Mouse (Mus musculus): ENCODE measurements around the gene Gm7697. TPM values are rescaled to one million over a fixed set of nuclear protein-coding genes. Genes with fewer than 3 reads are reported as not detected.
"Not testable (repeated sequence)": the region's sequence is repeated elsewhere in the genome, so short reads cannot be mapped to it uniquely, and the experiment has no call there.

Gene Gm7697
- total RNA-seq (2021): not detected

DNA sequence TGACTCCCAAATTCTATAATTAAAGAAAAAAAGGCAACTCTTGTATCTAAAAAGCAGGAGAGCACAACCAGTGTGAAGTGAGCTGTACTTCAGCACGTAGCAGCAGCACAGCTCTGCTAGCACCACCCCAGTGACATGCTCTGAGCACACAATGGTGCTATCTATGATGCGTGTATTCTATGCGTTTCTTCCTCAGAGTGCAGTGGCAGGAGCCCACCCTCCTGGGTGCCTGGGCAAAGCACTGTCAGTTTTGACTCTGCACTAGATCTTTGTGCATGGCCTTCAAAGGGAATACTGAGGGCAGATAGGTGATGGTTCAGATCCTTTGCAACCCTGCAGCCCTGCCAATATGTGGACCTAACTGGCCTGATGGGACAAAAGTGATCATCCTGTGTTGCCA lies at the start of gene Gm7697:
TSS of gene Gm7697 (minus strand) at position 101 of the 400 bp plus-strand sequence.
- not testable (repeated sequence) for DNase-seq

DNA sequence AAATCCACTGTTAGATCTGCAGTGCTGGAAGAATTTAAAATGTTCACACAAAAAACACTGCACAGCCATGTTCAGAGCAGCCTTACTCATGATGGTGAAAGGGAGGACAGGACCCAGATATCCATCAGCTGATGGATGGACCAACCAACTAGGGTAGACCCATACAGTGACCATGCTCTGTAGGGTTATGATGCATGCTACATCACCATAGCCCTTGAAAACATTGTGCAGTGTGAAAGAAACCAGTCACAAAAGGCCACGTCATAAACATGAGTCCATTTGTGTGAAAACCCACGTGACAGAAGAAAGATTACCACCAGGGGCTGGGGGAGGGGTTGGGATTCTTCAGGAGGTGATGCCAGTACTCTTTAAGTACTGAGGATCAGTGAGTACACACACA lies 28.5 kb upstream of the Gm7697 start:
- not testable (repeated sequence) for DNase-seq

DNA sequence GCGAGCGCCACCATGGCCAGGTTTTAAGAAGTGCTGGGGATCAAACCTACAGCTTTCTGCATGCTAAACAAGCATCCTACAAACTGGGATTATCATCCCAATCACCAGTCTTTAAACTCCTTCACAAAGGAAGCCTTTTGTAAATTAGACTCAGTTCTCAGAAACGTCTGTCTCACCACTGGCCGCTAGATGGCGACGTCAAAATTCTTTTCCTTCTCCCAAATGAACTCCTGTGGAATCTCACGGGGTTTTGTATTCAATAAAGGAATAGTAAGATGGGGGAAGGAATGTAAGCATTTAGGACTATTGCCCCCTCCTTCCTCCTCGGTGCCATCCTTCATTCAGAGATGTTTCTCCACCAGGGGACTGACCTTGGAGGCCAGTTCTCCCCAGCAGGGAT lies 26.8 kb upstream of the Gm7697 start:
- DNase-seq: peak; percentile 50 to 56

GRCm38 (mm10) chr8:69548114-69548513 lies 25.3 kb upstream of the Gm7697 start:
- not testable (repeated sequence) for DNase-seq

GRCm38 (mm10) chr8:69547208-69547607 lies 24.4 kb upstream of the Gm7697 start:
- DNase-seq: not testable (repeated sequence)

DNA sequence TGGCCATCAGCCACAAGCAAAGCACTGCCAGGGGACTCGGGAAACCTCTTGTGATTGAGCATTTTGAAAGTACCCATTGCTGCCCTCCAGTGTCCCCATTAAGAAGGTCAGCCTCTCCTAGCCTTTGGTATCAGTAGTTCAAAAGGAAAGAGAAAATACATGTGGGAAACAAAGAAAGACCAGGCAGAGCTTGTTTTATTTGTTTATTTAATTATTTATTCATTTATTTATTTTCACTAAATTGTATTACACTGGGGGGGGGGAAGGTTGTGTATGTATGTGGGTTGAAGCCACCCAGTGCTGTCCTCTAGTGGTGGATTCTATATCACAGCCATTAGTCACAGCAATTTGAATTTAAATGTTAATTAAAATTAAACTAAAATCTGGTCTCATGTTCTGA lies 22.2 kb upstream of the Gm7697 start:
- not testable (repeated sequence) for DNase-seq

GRCm38 (mm10) chr8:69544511-69544910 lies 21.7 kb upstream of the Gm7697 start:
- not testable (repeated sequence) for DNase-seq

GRCm38 (mm10) chr8:69543984-69544383 lies 21.2 kb upstream of the Gm7697 start:
- DNase-seq: not testable (repeated sequence)

- not testable (repeated sequence) for DNase-seq
Measured at GRCm38 (mm10) chr8:69540764-69541163, 18.0 kb upstream of the Gm7697 start.

- not testable (repeated sequence) for DNase-seq
Measured at GRCm38 (mm10) chr8:69540331-69540730, 17.6 kb upstream of the Gm7697 start.

- DNase-seq: not testable (repeated sequence)
Measured at GRCm38 (mm10) chr8:69474946-69475345, 47.8 kb downstream of the Gm7697 start.

DNA sequence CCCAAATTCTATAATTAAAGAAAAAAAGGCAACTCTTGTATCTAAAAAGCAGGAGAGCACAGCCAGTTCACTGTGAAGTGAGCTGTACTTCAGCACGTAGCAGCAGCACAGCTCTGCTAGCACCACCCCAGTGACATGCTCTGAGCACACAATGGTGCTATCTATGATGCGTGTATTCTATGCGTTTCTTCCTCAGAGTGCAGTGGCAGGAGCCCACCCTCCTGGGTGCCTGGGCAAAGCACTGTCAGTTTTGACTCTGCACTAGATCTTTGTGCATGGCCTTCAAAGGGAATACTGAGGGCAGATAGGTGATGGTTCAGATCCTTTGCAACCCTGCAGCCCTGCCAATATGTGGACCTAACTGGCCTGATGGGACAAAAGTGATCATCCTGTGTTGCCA lies 69.3 kb downstream of the Gm7697 start, which contains the start of gene Gm9495:
TSS of gene Gm9495 (minus strand) at position 101 of the 400 bp plus-strand sequence.
- not testable (repeated sequence) for DNase-seq

Other genes starting within 250 kb of the Gm7697 start
- under 1 TPM in 1 of 2 experiments, not detected in 1; 0.15 TPM for gene Gm9495, start 69.4 kb downstream of the Gm7697 start, total RNA-seq (2021)
- 10 to 100 TPM; 18.7 to 21.5 TPM for gene Zfp868, start 102.6 kb upstream of the Gm7697 start, total RNA-seq (2021)
- 1 to 10 TPM; 4.9 to 5.6 TPM for gene Zfp964, start 131.5 kb upstream of the Gm7697 start, total RNA-seq (2021)
- 10 to 100 TPM; 19.8 to 22.3 TPM for gene Zfp869, start 187.7 kb upstream of the Gm7697 start, total RNA-seq (2021)
- gene Zfp963, start 227.0 kb upstream of the Gm7697 start, total RNA-seq (2021): 1 to 10 TPM; 5.2 to 5.7 TPM

Data from layer of hippocampus, postnatal 36 days (tissue).